Mouse (Mus musculus) forebrain, embryonic 14.5 days (tissue): ENCODE data around the gene Commd6. TPM values are rescaled to one million over a fixed set of nuclear protein-coding genes. Genes with fewer than 3 reads are reported as not detected.
"Not testable (repeated sequence)": the region's sequence is repeated elsewhere in the genome, so short reads cannot be mapped to it uniquely, and the experiment has no call there.

Source experiments
- ATAC-seq: fragments of 200-750 bp; cut with Nextera tagmentation; 2 replicates; pipeline ENCODE4 v1.8.0; 2017; ENCODE audit warnings: mild to moderate bottlenecking, moderate library complexity
- DNase-seq: peaks from one replicate; pipeline ENCODE4 v3.0.0-alpha.2; 2015; ENCODE audit warnings: low spot score
- H3K27ac ChIP-seq: fragments of 300-500 bp; sonication (generic); 2 replicates; pipeline ENCODE4 v1.5.1; 2014; ENCODE audit warnings: low read depth, mild to moderate bottlenecking, control low read depth, low read length, moderate library complexity
- H3K27me3 ChIP-seq: fragments of 300-500 bp; sonication (generic); replicated peaks from 2 replicates; pipeline ENCODE4 v1.6.1; 2014; ENCODE audit warnings: low read length, control low read depth, mixed read lengths; ENCODE audit not compliant: control insufficient read depth, insufficient read depth
- H3K36me3 ChIP-seq: fragments of 300-500 bp; sonication (generic); 2 replicates; pipeline ENCODE4 v1.6.1; 2014; ENCODE audit warnings: low read length, control low read depth; ENCODE audit not compliant: control insufficient read depth, insufficient read depth
- H3K4me1 ChIP-seq: fragments of 300-500 bp; sonication (generic); 2 replicates; pipeline ENCODE4 v1.6.1; 2014; ENCODE audit warnings: antibody characterized with exemption, low read length, control low read depth; ENCODE audit not compliant: control insufficient read depth, insufficient read depth
- H3K4me2 ChIP-seq: fragments of 300-500 bp; sonication (generic); 2 replicates; pipeline ENCODE4 v1.6.1; 2014; ENCODE audit warnings: mild to moderate bottlenecking, control low read depth, low read length
- H3K4me3 ChIP-seq: fragments of 300-500 bp; sonication (generic); 2 replicates; pipeline ENCODE4 v1.5.1; 2014; ENCODE audit warnings: low read depth, low read length, control low read depth
- H3K9ac ChIP-seq: fragments of 300-500 bp; sonication (generic); 2 replicates; pipeline ENCODE4 v1.6.1; 2014; ENCODE audit warnings: mild to moderate bottlenecking, low read length, control low read depth, moderate library complexity
- H3K9me3 ChIP-seq: fragments of 300-500 bp; sonication (generic); replicated peaks from 2 replicates; pipeline ENCODE4 v1.6.1; 2016; ENCODE audit warnings: low read length, control low read depth, mixed read lengths; ENCODE audit not compliant: control insufficient read depth
- WGBS: fragments of 180-500 bp; shearing (Covaris S2); extraction: QIAGEN DNeasy Blood & Tissue Kit; methylation state at CpG from one replicate; pipeline ENCODE4 v1.1.7; 2014; 5-methylcytosine and 5-hydroxymethylcytosine counted together
- polyA plus RNA-seq: library from polyadenylated mRNA; unstranded; fragments of >200 nt; fragmentation: Nextera tagmentation; extraction: Ambion mirVana; gene quantifications from 2 replicates; pipeline ENCODE4 v1.2.1, GENCODE M21; 2014

Commd6 gene
- polyA plus RNA-seq, 1 experiment from 2014 or later, result 85.4 TPM

DNA sequence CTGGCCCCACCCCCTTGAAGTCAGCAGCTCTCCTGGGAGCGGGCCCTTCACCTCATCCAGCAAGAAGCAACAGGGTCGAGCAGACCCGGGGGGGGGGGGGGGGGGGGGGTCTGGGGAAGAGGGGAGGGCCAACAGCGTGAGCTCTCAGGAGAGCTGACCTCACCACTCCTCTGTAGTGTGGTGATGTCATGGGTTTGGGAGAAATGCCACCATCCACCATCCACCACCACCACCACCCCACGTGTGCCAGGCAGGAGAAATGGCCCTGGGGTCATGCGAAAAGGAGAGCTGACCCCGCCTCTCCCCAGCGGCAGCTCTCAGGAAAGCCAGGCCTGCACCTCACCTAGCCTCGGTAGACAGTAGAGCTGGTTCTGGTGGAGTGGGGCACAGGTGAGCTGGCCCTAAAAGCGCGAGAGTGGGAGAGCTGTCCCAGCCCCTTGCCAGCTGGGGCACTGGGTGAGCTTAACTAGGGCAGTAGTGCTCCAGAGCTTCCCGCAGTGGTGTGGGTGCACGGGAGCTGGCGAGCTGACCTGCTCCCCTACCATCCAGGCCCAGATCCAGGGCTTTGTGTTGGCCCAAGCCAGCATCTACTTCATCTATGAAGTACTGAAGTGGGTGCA, 43.3 kb downstream of the Commd6 start:
- ATAC-seq (no peak), DNase-seq (no peak)
- Histone ChIP-seq H3K4me3 (no peak overlapping the region), H3K27ac (no peak overlapping the region), H3K9me3 (no peaks in the 10 kb centered on the region), H3K9ac (no peak overlapping the region), H3K4me1 (no peaks in the 10 kb centered on the region), H3K36me3 (no peaks in the 10 kb centered on the region), H3K27me3 (no peaks in the 10 kb centered on the region), H3K4me2 (no peak overlapping the region)
- WGBS, result 91% methylated on average over 10 of the region's 14 CpGs

DNA sequence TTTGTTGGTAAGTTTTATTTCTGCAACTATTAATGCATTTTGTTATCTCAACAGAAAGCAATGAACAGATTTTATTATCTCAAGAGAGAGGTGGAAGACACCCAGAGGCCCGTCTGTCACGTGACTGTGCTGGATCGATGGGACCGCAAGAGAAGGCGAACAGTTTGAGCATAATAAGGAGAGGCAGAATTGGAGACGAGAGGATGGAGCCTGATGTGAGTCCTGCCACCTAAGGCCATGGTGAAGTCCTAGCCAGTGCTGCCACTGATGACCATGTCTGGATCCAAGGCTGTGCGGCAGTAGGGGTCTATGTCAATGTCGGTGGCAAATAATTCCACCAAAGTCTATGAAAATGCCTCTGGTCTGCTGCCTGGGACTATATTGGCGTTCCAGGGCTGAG, 43.8 kb downstream of the Commd6 start:
- ATAC-seq (no peak), DNase-seq (no peak)
- no peaks in the 10 kb centered on the region for H3K36me3 ChIP-seq
- H3K9me3 ChIP-seq, result no peaks in the 10 kb centered on the region
- no peak overlapping the region for H3K27ac ChIP-seq
- H3K4me3 ChIP-seq, result no peak overlapping the region
- no peaks in the 10 kb centered on the region for H3K4me1 ChIP-seq
- no peaks in the 10 kb centered on the region for H3K27me3 ChIP-seq
- H3K4me2 ChIP-seq, result no peak overlapping the region
- 94% methylated on average over 9 of the region's 9 CpGs for WGBS
- H3K9ac ChIP-seq, result no peak overlapping the region

DNA sequence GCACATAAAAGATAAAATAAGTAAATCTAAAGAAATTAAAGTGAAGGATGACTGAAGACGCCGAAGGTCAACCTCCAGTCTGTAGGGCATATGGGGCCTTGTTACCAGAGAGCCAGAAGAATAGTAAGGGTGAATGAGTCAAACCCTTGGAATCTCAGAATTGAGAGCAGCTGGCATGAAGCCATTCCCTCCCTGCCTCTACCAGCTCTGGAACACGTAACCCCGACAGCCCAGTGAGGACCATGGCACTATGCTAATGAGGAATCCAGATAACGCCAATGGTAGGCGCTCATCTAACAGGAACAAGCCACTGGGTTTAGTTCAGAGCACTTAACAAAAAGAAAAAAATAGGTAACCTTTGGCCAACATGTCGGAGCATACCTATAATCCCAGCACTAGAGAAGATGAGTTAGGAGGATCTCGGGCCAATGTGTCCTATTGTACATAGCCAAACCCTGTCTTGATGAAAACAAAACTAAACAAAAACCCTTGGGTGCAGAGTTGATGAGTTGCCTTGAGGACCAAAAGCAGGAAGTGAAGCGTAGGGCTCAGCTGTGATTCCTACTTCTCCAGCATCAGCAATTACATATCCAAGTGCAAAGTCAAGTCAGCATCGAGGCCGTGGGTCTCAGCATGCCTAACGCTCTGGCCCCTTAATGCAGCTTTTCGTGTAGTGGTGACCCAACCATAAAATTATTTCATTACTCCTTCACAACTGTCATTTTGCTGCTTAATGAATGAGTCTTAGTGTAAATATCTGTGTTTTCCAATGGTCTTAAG, 45.0 kb downstream of the Commd6 start:
- no peak for ATAC-seq

DNA sequence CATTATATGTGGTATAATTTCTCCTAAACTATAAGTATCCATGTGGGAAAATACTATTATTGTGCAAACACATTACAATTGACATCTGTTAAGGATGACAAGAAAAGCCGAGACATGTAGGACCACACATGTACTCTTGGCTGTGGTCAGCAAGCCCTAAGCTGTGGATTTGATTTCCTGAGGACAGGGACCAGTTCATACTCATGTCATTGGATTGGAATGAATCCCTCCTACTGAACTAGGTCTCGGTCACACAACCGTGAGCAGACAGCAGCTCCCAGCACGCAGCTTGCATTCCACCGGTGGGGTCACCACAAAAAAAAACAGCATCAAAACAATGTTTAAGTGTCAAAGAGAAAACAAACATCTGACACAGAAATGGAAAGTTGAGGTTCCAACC, 46.5 kb downstream of the Commd6 start:
- Histone ChIP-seq H3K4me3 (no peak overlapping the region), H3K4me2 (no peak overlapping the region), H3K9me3 (no peaks in the 10 kb centered on the region), H3K4me1 (no peaks in the 10 kb centered on the region), H3K36me3 (no peaks in the 10 kb centered on the region), H3K27me3 (no peaks in the 10 kb centered on the region), H3K27ac (no peak overlapping the region), H3K9ac (no peak overlapping the region)
- ATAC-seq, result no peak
- WGBS, result 93% methylated on average over 5 of the region's 5 CpGs
- no peak for DNase-seq

More for the DNA sequence above, 45.0 kb downstream of the Commd6 start:
- Histone ChIP-seq H3K27me3 (no peaks in the 10 kb centered on the region), H3K27ac (no peak overlapping the region), H3K4me3 (no peak overlapping the region), H3K4me2 (no peak overlapping the region), H3K9ac (no peak overlapping the region), H3K9me3 (no peaks in the 10 kb centered on the region), H3K36me3 (no peaks in the 10 kb centered on the region), H3K4me1 (no peaks in the 10 kb centered on the region)
- WGBS, result 94% methylated on average over 13 of the region's 13 CpGs
- no peak for DNase-seq

DNA sequence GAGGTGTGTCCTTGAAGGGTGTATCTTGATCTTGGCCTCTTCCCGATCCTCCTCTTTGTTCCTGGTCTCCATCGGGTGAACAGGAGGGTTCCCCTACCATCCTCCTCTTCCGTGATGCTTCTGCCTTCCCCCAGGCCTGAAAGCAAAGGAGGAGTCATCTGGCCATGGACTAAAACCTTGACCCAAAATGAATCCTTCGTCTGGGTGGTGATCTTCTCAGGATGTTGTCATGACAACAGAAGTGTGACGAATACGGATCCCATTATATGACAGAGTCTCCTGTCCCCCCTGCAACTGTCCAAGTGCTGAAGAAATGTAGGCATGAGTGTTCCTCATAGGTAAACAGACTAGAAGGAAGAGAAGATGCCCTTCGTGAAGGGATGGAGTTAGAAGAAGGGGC, 47.1 kb downstream of the Commd6 start:
- no peak for DNase-seq
- no peaks in the 10 kb centered on the region for H3K4me1 ChIP-seq
- no peaks in the 10 kb centered on the region for H3K36me3 ChIP-seq
- ATAC-seq, result no peak
- H3K4me3 ChIP-seq, result no peak overlapping the region
- H3K27ac ChIP-seq, result no peak overlapping the region
- no peak overlapping the region for H3K9ac ChIP-seq
- 87% methylated on average over 7 of the region's 7 CpGs for WGBS
- H3K27me3 ChIP-seq, result no peaks in the 10 kb centered on the region
- H3K4me2 ChIP-seq, result no peak overlapping the region
- no peaks in the 10 kb centered on the region for H3K9me3 ChIP-seq

DNA sequence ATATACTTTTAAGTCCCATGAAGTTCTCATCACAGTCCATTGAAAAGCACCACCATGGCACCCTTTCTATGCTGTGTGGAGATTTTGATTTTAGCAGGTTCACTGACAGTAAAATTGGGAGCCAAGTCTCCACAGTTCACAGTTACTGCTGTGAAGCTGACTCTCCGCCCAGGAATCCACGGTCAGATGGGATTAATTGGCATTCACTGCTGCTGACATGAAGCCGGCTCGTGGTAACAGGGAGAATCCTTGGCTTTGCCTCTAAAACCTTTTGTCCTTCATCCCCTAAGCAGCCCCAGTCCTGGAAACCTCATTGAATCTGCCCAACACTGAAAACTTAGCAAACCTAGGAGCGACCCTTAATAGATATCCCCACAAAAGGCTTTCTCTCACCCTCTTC, 49.4 kb downstream of the Commd6 start:
- Histone ChIP-seq H3K4me1 (no peaks in the 10 kb centered on the region), H3K9ac (no peak overlapping the region), H3K4me2 (no peak overlapping the region), H3K27me3 (no peaks in the 10 kb centered on the region), H3K36me3 (no peaks in the 10 kb centered on the region), H3K27ac (no peak overlapping the region), H3K4me3 (no peak overlapping the region), H3K9me3 (no peaks in the 10 kb centered on the region)
- WGBS, result 53% methylated on average over 5 of the region's 5 CpGs
- no peak for ATAC-seq
- no peak for DNase-seq

DNA sequence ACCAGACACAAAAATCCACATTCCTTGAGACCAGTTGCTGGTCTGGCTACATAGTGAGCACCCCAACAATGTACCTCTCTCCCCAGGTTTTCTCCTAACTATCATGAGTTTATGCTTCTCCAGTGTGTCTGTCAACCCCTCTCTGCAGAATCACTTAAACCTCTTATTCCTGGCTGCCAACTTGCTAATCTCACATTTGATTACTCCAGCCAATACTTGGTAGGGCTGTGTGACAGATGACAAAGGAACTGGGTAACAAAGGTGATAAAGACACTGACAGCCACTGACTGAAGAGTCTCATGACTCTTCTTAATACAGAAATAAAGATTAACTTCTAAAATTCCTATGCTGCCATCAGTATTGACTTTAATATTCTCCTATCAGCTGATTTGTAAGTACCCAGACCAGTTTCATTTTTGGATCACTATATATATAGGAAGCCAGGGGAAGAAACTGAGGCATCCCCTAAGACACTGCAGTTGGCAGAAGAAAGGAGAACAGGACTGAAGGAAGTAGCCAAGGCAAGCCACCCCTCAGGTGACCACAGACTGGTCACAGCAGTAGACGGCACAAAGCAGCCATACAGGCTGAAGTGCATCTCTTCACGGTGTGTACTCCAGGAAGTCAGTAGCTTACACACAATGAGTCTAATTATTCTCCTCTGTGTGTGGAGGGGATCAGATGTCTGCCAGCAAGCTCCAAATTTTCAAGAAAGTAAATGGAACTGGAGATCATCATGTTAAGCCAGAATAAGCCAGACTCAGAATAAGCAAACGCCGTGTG, 52.1 kb downstream of the Commd6 start:
- not testable (repeated sequence) for DNase-seq, H3K36me3 ChIP-seq, H3K4me3 ChIP-seq, ATAC-seq, H3K4me1 ChIP-seq, H3K9ac ChIP-seq, H3K27ac ChIP-seq, H3K9me3 ChIP-seq, H3K4me2 ChIP-seq, H3K27me3 ChIP-seq
- 89% methylated on average over 2 of the region's 4 CpGs for WGBS

DNA sequence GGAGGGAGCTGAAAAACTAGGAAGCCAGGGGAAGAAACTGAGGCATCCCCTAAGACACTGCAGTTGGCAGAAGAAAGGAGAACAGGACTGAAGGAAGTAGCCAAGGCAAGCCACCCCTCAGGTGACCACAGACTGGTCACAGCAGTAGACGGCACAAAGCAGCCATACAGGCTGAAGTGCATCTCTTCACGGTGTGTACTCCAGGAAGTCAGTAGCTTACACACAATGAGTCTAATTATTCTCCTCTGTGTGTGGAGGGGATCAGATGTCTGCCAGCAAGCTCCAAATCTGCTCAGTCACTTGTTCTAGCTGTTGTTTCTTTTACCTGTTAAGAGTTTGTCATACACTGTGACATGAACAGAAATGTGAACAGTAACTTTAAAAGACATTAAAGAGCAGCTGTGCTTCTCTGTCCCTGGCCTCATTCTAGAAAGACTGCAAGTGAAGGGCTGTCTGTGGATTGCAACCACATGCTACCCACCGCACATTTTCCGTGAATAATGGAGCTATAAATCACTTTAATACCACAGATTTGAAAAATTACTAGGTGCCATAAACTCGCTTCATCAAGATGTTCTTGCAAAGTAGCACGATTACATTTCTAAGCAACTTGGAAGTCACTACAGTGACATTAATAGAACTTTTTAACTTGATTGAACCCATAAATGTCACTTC, 53.0 kb downstream of the Commd6 start:
- H3K36me3 ChIP-seq, H3K9me3 ChIP-seq, H3K4me1 ChIP-seq, H3K27me3 ChIP-seq, ATAC-seq, H3K4me2 ChIP-seq, H3K4me3 ChIP-seq, H3K27ac ChIP-seq, DNase-seq, H3K9ac ChIP-seq: not testable (repeated sequence)
- 92% methylated on average over 4 of the region's 6 CpGs for WGBS
